Mouse (Mus musculus): ENCODE measurements around the gene Fbl.
A peak's percentile ranks its signal among the peaks of the same experiment; 100 is the strongest.
"Not testable (repeated sequence)": the region's sequence is repeated elsewhere in the genome, so short reads cannot be mapped to it uniquely, and the experiment has no call there.

The Fbl gene

DNA sequence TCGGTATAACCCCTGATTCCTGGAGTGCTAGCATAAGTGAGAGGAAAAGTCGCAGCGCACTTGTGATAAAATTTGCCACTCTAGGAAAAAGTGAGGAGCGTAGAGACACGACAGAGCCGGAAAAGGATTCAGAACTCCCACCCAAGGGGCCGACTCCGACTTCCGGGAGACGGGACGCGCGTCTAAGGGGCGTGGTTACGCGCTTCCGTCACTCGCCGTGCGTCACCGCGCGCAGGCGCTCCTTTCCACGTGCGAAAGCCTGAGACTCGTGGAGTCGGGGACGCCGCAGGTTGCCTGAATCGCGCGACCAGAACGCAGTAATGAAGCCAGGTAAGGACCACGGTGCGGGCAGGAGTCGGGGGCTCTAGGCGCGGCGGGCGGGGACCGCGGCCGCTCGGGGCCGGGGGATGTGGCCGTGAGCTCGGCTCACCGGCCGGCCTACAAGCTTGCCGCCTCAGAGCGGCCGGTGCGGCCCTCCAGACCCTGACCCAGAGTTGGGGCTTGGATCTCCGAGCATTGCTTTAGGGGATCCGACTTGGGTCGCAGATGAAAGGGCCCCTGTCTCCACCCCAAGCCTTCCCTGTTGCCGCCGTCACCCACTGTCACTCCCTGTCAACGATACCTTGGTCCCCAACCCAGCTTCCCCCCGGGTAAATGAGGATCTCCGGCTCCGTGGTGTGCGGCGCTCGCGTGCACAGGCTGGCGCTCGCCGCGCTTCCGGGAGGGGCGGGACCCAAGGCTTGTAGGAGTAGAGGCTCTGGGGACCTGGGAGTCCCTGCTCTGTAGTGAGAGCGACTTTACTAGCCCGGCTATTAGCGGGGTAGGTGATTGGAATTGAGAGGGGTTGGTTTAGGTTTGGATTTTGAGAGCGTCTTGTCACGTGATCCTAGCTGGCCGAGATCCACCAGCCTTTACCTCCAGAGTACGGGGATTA, at the start of gene Fbl:
TSS of gene Fbl (plus strand) at position 222 of the 934 bp plus-strand sequence.
- DNase-seq = peak; percentile 89

DNA sequence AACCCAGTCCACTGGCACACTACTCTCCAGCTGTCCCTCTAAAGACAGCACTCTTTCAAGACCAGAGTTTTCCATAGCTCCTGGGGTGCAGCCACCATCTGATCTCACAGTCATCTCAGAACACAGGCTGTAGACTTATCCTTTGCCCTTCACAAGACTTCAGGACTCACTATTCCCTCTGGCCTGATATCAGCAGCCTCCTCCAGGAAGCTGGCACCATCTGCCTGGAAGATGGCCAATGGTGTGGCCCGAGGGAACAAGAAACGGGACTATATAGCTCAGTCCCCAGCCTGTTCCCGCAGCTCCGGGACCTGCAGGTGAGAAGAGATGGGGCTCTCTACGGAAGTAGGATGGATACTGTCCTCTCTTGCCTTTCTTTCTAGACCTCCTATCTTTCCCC, 40.3 kb upstream of the Fbl start, which contains the start of gene 9530053A07Rik:
TSS of gene 9530053A07Rik (plus strand) at position 301 of the 400 bp plus-strand sequence.
- DNase-seq = no peak

DNA sequence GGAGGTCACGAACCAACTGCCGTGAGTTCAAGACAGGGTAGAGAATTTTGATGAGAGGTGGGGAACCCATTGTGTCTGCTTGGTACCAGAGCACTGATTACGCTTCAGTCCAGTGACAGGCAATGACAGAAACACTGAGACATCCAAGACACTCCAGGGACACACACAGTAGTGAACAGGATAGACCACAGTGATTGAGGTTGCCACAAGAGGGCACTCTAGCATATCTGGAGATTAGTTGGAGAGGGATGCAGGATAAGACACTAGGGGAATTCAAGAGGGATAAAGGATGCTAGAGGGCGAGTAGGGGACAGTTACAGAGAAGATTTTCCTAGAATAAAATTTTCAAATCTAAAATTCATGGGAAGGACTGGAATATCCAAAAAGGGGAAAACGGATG, 31.9 kb upstream of the Fbl start:
- DNase-seq = peak; percentile 9 to 44

DNA sequence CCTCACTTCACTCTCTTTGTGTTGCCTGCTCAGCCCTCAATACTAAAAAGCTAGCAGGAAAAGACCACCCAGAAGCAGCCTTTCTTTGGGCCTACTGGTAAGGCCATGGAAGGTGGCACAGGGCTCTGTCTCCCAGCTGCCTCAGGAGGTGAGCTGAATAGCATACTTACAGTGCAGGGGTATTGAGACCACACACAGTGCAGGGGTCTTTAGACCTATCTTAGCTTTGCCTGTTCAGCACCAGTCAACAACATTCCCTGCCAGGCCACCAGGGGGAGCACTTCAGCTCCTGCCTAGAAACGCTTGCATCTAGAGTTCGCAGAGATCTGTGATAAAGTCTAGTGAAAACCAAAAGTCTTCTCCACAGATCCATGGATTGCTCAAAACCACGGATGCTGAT, 21.2 kb upstream of the Fbl start:
- peak; percentile 22 to 63 for DNase-seq

DNA sequence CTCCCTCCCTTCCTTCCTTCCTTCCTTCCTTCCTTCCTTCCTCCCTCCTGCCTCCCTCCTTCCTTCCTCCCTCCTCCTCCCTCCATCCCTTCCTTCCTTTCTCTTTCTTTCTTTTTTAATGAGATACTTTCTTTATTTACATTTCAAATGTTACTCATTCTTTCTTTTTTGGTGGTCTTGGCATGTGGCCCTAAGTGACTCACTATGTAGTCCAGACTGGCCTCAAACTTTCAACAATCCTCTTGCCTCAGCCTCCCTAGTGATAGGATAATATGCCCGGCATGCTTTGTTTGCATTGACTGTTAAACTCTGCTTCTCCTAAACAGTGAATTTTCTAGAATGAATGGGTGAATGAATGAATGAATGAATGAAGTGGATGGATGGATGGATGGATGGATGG, 19.7 kb upstream of the Fbl start:
- DNase-seq = no peak

DNA sequence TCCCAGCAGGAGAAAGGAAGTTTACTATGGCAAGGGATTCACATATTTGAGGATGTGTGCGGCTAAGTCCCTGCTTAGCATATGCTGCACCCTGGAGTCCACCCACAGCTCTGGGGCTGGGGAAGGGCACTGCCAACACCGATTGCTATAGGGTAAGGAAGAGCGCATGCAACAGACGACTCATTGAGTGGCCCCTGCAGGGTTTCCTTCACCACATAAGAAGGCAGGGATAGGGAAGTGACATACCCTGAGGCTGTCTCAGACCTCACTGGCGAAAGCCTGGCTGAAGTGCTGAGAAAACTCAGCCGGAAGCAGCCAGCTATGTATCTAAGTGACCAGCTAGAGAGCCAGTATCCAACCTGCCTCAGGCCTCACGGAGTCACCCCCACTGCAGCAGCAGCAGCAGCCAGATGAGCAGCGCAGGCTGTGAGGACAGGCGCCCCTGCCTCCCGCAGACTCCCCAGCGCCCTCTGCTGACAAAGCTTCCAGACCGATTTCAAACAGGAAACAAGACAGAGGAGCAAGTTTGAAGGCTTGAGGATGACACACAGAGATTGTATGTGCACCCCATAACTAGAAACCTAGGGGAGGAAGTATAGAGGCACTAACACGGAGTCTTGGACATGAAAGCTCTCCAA, 17.8 kb upstream of the Fbl start:
- peak in 1 of 2 experiments; percentile 48 for DNase-seq

DNA sequence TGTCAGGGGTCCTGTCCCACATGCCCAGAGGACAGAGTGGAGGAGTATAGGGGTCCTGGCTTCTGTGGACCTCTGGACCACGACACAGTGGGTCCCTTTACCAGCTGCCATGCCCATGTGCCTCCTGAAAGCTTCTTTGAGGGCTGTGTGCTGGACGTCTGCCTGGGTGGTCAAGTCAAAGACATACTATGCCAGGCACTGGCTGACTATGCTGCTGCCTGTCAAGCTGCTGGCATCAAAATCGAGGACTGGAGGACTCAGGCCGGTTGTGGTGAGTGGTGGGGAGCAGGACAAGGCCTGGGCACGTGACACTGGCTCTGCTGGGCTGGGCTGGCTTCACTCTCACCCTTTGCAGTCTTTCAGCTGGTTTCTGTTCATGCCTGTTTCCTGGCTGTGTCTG, 15.9 kb upstream of the Fbl start:
- DNase-seq = not testable (repeated sequence)

DNA sequence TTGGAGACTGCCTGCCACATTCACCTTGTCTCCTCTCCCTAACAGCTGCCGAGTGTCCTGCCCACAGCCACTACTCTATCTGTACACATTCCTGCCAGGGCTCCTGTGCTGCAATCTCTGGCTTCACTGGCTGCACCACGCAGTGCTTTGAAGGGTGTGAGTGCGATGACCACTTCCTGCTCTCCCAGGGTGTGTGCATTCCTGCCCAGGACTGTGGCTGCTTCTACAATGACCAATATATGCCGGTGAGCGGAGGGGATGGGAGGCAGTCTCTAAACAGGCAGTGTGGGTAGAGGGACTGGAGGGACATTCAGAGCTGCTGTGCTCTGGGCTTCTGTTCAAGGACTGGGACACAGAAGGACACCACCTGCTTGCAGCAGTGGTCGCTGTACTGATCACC, 10.2 kb upstream of the Fbl start:
- no peak for DNase-seq

DNA sequence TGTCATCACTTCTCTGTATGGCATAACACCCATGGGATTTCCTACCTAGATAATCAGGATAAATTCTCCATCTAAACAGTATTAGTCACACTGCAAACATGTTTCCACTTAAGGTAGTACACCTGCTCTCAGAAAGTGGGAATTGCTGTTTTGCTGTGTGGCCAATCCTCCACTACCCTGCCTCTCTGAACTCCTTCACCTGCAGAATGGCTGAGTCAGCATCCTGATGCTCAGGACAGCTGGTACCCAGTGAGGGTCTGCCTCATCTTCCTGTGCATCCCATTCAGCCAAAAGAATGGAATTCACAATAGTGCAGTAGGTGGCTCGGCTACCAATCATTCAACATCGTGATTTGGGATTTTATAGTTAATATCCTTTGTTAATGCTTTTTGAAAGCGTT, 9.6 kb upstream of the Fbl start:
- DNase-seq = no peak

DNA sequence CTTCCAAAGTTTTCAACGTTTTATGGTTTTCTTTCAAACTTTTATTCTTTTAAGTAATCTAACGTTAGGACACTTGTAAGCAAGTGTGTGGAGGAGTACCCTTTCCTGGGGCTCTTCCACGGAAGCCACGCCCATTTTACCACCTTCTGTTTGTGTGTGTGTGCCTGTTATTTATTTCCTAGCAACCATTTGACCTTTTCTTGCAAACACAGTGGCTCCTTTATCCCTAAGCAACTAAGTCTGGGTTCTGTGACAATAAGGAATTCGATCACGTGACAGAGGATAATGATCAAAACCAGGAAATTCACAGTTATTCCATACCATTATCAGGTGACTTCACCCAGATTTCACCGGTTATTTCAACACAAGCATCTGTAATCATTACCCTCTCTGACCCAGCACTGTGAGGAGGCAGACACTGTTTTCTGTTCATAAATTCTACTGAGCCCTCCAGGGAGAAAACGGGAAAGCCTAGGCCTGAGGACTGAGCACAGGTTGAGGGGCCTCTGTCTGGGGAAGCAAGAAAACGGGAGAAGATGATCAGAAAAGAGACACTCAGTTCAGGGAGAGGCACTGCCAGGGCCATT, 8.3 kb upstream of the Fbl start:
- DNase-seq = no peak

DNA sequence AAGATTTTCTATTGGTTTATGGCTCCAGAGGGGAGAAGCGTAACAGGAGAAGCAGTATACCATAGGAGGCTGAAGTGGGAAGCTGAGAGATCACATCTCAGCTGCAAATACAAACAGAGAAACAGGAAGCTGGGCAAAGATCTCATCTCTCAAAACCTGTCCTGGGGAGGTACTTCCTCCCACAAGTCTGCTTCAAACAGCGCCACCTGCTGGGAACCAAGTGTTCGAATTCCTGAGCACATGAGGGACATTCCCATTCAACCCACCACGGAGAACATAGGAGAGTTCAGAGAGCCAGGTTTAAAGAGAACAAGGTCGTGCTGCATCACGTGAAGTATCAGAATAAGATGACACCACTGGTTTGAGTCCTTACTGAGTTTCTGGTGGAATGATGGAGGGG, 4.1 kb upstream of the Fbl start:
- DNase-seq = no peak

DNA sequence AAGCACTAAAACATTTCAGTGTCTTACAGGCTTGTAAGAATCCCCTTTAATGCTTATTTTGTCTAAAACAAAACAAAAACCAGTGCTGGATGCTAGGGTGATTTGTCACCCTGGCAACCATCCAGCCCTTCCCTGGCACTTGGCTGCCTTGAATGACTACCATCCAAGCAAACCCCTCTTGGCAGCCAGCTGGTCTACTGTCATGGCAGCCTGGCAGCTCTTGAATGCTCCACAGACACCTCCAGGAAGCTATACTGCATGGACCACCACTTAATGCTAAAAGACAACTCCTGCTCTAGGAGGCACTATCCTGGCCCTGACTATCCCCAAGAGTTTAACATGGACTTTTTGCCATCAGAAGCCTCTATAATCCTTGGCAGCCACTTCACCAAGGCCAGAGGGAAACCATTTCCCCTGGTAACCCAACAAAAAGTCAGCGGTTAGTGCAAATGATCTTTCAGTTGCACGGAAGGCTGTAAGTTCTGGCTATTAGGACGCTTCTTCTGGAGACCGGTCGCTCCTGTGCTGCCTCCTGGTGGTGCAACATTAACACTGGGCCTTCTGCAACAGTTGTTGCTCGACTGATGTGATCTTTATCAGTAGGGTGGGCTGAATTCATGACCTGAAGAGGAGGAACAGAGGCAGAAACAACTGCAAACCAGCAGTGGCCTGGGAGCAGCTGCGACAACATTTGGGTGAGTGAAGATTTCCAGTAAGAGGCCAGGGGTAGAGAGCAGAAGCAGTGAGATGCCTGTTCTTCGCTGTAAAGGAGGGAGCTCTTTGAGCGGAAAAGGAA, 992 bp upstream of the Fbl start:
- peak in 1 of 2 experiments; percentile 68 for DNase-seq

DNA sequence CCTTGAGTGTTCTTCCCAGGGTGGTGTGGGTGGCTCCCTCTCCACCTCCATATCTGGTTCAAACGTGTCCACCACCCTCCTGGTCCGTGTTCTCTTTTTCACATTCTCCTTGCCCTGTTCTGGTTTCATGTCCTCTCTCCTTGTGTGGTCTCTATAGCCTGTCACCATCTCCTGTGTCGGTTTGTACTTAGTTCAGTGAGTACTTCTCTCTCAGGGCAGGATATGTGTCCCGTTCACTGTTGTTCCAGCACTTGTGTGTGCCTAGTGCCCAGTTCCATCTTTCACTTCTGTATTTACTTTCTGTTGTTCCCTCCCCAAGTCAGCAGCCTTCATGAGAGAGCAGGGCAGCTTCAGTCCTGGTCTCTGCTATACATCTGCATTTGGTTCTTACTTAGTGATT, 5.8 kb downstream of the Fbl start:
- no peak for DNase-seq

DNA sequence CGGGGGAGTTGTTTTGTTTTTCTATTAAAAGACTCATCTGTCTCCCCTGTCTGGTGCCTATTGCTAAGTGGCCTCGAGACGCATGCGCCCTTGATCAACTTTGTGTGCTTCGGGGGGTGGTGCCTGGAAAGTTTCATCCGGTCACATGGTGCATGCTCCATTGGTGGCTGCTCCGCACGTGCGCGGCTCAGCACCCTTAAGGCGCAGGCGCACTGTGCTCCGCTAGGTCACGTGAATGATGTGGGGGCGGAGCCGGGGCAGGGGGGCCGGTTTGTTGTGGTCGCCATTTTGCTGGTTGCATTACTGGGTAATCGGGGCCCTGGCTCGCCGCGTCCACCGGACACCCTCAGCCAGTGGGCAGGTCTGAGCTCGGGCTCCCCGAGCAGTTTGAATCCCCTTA, 9.7 kb downstream of the Fbl start, which contains the start of gene Dyrk1b:
TSS of gene Dyrk1b (plus strand) at position 242 of the 400 bp plus-strand sequence.
- DNase-seq = peak; percentile 98 to 99

DNA sequence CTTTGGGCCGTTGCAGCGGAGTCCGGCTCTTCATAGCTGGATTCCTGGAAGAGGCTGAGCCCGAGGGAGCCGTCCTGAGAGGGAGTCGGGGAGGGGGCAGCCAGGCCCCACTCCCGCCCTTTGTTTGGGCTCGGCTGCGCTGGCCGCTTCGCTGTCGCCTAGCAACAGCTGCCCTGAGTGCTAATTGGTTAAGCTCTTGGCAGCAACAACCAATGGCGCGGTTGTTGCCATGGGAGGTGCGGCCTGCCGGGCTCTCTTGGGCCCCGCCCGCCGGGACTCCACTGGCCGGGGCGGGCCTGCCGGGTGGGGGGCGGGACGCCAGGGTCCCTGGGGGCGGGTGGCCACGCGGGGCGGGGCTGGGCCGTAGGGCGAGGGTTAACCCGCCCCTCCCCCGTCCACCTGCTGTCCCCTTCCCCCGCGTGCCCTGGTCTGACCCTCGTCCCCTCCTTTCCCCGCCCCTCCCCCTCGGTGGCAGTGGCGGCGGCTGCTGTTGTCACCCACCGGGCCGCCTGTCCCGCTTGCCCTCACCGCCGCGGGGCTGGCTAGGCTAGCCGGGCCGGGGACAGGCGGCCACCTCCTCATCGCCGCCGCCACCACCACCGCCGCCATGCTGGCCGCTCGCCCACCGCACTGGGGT, 10.3 kb downstream of the Fbl start:
- peak; percentile 95 for DNase-seq

DNA sequence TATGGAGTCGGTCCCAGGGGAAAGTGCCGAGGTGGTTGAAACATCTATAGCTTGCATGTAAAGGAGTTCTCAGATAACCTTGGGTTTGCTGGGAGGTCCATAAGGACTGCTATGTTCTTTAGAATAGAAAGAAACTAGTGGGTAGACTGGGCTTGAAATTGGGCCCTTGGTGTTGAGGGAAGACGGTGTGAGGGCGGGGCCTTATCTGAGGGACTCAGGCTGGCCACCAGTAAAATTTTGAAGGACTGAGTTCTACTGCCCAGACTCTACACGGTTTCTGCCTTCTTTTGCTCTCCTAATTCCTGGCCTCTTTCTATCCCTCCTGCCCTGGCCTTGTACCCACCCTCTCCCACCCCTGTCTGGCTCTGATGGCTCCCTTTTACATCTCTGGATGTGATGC, 11.4 kb downstream of the Fbl start:
- no peak for DNase-seq

DNA sequence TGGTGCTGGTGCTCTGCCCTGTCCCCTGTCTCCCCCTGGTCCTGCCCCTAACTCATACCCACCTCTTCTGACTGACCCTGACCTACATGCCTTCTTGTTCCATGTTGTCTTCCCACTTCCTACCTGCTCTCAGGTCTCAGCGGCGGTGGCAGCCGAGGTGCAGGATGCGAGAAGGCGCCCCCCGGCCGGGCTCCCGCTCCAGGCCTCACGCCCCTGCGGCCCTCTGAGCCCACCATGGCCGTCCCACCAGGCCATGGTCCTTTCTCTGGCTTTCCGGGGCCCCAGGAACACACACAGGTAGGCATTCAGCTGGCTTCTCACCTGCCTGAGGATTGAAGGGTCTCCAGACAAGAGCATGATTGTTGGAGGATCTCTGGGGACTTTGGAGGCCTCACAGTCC, 11.9 kb downstream of the Fbl start:
- no peak for DNase-seq

DNA sequence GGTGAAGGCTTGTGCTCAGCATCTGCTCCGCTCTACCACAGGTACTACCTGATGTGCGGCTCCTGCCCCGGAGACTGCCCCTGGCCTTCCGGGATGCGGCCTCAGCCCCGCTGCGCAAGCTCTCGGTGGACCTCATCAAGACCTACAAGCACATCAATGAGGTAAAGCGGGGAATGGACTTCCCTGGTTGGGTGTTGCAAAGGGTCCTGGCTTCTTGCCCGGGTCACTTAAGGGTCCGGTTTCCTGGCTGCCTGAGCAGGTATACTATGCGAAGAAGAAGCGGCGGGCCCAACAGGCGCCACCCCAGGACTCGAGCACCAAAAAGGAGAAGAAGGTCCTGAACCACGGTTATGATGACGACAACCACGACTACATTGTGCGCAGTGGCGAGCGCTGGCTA, 12.8 kb downstream of the Fbl start:
- DNase-seq = no peak

DNA sequence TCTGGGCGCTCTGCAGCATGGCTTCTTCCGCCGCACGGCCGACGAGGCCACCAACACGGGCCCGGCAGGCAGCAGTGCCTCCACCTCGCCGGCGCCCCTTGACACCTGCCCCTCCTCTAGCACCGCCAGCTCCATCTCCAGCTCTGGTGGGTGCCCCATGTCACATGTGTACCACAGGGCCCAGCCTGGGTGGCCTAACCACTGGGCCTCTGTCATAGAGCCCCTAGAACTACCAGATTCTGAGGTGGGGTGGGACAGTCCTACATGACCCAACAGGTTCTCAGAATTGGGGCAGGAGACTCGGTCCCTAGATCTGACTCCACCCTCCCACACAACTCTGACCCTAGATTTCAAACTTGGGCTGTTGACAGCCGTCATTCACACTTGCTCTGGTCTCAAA, 16.4 kb downstream of the Fbl start:
- no peak for DNase-seq

DNA sequence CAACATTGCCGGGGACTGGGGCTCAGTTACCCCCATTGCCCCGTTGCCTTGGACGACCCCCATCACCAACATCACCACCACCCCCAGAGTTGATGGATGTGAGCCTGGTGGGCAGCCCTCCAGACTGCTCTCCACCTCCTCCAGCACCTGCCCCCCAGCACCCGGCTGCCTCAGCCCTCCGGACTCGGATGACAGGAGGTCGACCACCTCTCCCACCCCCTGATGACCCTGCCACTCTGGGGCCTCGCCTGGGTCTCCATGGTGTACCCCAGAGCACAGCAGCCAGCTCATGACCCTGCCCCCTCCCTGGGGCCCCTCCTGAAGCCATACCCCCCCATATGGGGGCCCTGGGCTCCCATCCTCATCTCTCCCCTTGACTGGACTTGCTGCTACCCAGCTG, 17.1 kb downstream of the Fbl start:
- DNase-seq = no peak

DNA sequence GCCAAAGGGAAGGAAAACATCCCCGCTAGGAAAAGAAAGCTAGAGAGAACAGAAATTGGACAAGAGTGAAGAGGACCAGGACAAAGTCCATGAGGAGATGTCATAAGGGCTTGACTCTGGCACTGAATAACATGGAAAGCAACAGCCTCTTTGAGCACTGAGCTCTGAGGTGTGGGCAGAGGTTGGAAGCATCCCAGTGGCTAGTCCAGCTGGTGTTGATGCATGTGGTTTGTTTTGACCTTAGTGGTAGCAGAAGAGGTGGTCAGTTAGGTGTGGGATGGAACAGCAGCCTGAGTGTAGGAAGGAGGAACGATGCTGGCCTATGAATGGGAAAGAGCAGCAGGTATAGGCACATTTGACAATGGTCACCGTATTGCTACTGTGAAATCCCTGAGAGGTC, 22.0 kb downstream of the Fbl start:
- no peak for DNase-seq

DNA sequence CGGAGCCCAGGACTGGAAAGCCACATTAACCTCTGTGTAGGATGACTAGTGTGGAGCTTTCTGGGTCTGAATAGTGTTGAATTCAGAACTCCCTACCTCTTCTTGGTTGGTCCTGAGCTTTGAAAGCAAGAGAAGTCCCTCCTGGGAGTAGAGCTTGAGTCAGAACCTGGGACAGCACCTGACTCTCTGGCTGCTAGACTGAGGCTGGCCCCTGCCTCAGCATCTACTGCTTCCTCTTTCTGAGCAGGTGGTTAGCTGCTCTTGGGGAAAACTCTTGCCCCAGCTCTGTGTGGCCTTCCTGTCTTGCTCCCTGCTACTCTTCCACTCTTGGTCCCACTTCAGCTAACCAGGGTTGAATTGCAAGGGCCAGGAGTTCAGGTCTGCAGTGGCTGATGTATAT, 22.4 kb downstream of the Fbl start:
- DNase-seq = no peak

Data from kidney, adult 8-10 months (tissue).